Mouse (Mus musculus) lung, embryonic 14.5 days (tissue): Measurements from ENCODE around the gene Riox1. TPM values are rescaled to one million over a fixed set of nuclear protein-coding genes. Genes with fewer than 3 reads are reported as not detected.

Experiments used
- ATAC-seq: fragments of 200-750 bp; cut with Nextera tagmentation; 2 replicates; pipeline ENCODE4 v1.8.0; 2017; ENCODE audit warnings: mild to moderate bottlenecking, moderate TSS enrichment, moderate library complexity; ENCODE audit not compliant: insufficient read depth
- DNase-seq: peaks from one replicate; pipeline ENCODE4 v3.0.0-alpha.2; 2015
- H3K27ac ChIP-seq: fragments of 300-500 bp; sonication (generic); 2 replicates; pipeline ENCODE4 v1.5.1; 2014; ENCODE audit warnings: low read depth, mild to moderate bottlenecking, moderate library complexity
- H3K27me3 ChIP-seq: fragments of 300-500 bp; sonication (generic); 2 replicates; pipeline ENCODE4 v1.6.1; 2014; ENCODE audit warnings: low read length, control low read depth; ENCODE audit not compliant: insufficient read depth
- H3K36me3 ChIP-seq: fragments of 300-500 bp; sonication (generic); 2 replicates; pipeline ENCODE4 v1.6.1; 2014; ENCODE audit warnings: control low read depth; ENCODE audit not compliant: insufficient read depth
- H3K4me1 ChIP-seq: fragments of 300-500 bp; sonication (generic); 2 replicates; pipeline ENCODE4 v1.6.1; 2014; ENCODE audit warnings: antibody characterized with exemption, control low read depth; ENCODE audit not compliant: insufficient read depth
- H3K4me2 ChIP-seq: fragments of 300-500 bp; sonication (generic); 2 replicates; pipeline ENCODE4 v1.6.1; 2014; ENCODE audit warnings: mild to moderate bottlenecking
- H3K4me3 ChIP-seq: fragments of 300-500 bp; sonication (generic); 2 replicates; pipeline ENCODE4 v1.5.1; 2014; ENCODE audit warnings: low read depth, low read length
- H3K9ac ChIP-seq: fragments of 300-500 bp; sonication (generic); 2 replicates; pipeline ENCODE4 v1.6.1; 2014
- H3K9me3 ChIP-seq: fragments of 300-500 bp; sonication (generic); 2 replicates; pipeline ENCODE4 v1.6.1; 2016; ENCODE audit warnings: low read depth, low read length, control low read depth
- CTCF ChIP-seq: IDR thresholded peaks from 2 replicates; pipeline ENCODE4 v1.5.1; 2016; ENCODE audit warnings: antibody characterized with exemption, low read depth
- WGBS: fragments of 180-500 bp; shearing (Covaris S2); extraction: QIAGEN DNeasy Blood & Tissue Kit; methylation state at CpG from one replicate; pipeline ENCODE4 v1.1.7; 2014; 5-methylcytosine and 5-hydroxymethylcytosine counted together
- polyA plus RNA-seq: library from polyadenylated mRNA; unstranded; fragments of >200 nt; fragmentation: Nextera tagmentation; extraction: Ambion mirVana; gene quantifications from 2 replicates; pipeline ENCODE4 v1.2.1, GENCODE M21; 2014

Gene Riox1
- polyA plus RNA-seq, 1 experiment from 2014 or later = 18.6 TPM

DNA sequence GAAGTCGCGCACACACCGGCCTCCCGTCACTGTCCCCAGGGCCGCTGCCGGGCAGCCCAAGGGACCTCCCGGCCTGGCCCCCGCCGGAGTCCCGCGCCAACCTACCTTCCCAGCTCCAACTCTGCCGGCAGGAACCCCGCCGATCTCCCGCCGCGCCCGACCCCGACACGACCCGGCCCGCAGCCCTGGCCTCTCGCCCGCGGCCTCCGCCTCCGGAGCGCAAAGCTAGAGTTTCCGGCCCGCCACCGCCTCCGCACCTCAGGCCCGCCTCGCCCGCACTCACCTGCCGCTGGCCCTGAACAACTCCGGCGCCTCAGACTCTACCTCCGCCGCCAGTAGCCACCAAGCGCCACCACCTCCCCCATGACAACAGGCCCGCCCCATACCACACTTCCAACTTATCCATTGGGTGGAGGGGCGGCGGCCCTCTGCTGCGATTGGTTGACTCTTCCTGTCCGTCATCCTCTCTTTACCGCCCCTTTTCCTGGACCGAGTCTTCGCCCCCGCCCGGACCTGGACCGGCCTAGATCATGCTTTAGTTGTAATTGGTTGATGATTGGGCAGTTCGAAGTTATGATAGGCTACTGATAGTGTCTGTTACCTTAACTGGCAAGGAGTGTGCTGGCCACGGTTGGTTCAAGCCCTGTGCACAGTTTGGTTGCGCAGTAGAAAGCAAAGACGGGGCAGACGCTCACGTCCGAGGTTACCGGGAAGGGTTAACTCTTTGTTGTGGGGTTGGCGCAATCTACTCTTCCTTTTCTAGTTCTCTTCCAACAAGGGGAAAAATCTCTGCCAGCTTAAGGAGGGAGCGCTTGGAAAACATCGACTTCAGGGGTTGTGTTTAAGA is 28.6 kb upstream of the Riox1 start, which contains the start of gene Numb:
Gene Numb (minus strand): TSS at position 400 of the 847 bp plus-strand sequence.
- WGBS = under 1% methylated on average over 62 of the region's 63 CpGs
- Histone ChIP-seq H3K4me2 (peak within 1 kb of the TSS; percentile 86), H3K4me3 (peak within 1 kb of the TSS; percentile 96), H3K9me3 (no peaks in the 10 kb centered on the region), H3K27ac (peak within 1 kb of the TSS; percentile 93), H3K9ac (peak within 1 kb of the TSS; percentile 88), H3K36me3 (no peaks in the 10 kb centered on the region), H3K4me1 (peaks cover 11% of the 10 kb centered on the region), H3K27me3 (no peaks in the 10 kb centered on the region)
- no peak for TF ChIP-seq CTCF
- DNase-seq (peak; percentile 98), ATAC-seq (peak; percentile 100)

- H3K9me3 ChIP-seq = no peaks in the 10 kb centered on the region
- ATAC-seq (no peak), DNase-seq (no peak)
- peaks cover 11% of the 10 kb centered on the region for H3K4me1 ChIP-seq
- H3K4me2 ChIP-seq = peak overlapping the region; percentile 66
- H3K36me3 ChIP-seq = no peaks in the 10 kb centered on the region
- TF ChIP-seq CTCF = no peak
- H3K27ac ChIP-seq = peak overlapping the region; percentile 84
- H3K9ac ChIP-seq = peak overlapping the region; percentile 63
- H3K27me3 ChIP-seq = no peaks in the 10 kb centered on the region
- peak overlapping the region; percentile 96 for H3K4me3 ChIP-seq
- WGBS = 21% methylated on average over 8 of the region's 8 CpGs
These were observed 27.5 kb upstream of the Riox1 start for GRCm38 (mm10) chr12:83922724-83923485.

GRCm38 (mm10) chr12:83923486-83923859 is 26.9 kb upstream of the Riox1 start:
- no peaks in the 10 kb centered on the region for H3K36me3 ChIP-seq
- H3K27ac ChIP-seq = no peak overlapping the region
- DNase-seq = no peak

GRCm38 (mm10) chr12:83924332-83924731 is 26.1 kb upstream of the Riox1 start:
- no peak for DNase-seq
- 56% methylated on average over 3 of the region's 3 CpGs for WGBS
- Histone ChIP-seq H3K9ac (no peak overlapping the region), H3K27me3 (no peaks in the 10 kb centered on the region), H3K4me3 (no peak overlapping the region), H3K36me3 (no peaks in the 10 kb centered on the region), H3K4me1 (peaks cover 11% of the 10 kb centered on the region), H3K9me3 (no peaks in the 10 kb centered on the region), H3K27ac (no peak overlapping the region), H3K4me2 (no peak overlapping the region)
- TF ChIP-seq CTCF = no peak
- ATAC-seq = no peak

More at GRCm38 (mm10) chr12:83923486-83923859, 26.9 kb upstream of the Riox1 start:
- ATAC-seq = no peak
- no peak overlapping the region for H3K4me3 ChIP-seq
- 62% methylated on average over 1 of the region's 1 CpGs for WGBS
- H3K9me3 ChIP-seq = no peaks in the 10 kb centered on the region
- H3K4me2 ChIP-seq = peak overlapping the region; percentile 66
- no peak for TF ChIP-seq CTCF
- H3K9ac ChIP-seq = no peak overlapping the region
- H3K4me1 ChIP-seq = peaks cover 11% of the 10 kb centered on the region
- H3K27me3 ChIP-seq = no peaks in the 10 kb centered on the region

DNA sequence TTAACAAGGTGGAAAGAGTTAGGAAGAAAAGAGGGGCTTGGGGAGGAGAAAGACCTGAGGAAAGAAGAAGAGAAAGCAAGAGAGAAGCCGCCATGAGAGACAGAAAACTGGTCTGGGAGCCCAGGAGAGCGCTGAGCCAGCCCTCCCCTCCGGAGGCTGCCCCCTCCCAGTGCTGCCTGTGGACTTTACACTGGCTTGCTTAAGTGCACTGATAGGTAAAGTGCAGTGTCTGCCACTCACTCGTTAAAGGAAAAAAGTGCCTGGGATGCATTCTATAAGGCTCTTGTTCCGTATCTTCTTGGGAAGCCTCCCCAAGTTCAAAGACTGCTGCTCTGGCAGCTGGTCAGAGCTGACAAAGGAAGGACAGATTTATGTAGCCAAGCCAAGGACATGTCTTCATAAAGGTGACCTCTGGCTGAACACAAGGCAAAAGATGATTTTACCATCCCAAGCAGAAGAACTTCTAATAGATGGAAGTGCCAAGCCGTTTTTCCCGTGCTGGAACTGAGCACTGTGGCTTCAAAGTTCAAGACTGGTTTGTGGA is 25.2 kb upstream of the Riox1 start:
- 46% methylated on average over 7 of the region's 7 CpGs for WGBS
- Histone ChIP-seq H3K27ac (no peak overlapping the region), H3K9me3 (no peaks in the 10 kb centered on the region), H3K4me2 (no peak overlapping the region), H3K9ac (no peak overlapping the region), H3K4me3 (no peak overlapping the region), H3K4me1 (peaks cover 9% of the 10 kb centered on the region), H3K27me3 (no peaks in the 10 kb centered on the region), H3K36me3 (no peaks in the 10 kb centered on the region)
- no peak for ATAC-seq
- DNase-seq = peak; percentile 11
- no peak for TF ChIP-seq CTCF

GRCm38 (mm10) chr12:83926061-83926460 is 24.3 kb upstream of the Riox1 start:
- 42% methylated on average over 2 of the region's 2 CpGs for WGBS
- Histone ChIP-seq H3K36me3 (no peaks in the 10 kb centered on the region), H3K9ac (no peak overlapping the region), H3K4me1 (peaks cover 4% of the 10 kb centered on the region; the same call in 1 of the 2 replicates), H3K27me3 (no peaks in the 10 kb centered on the region), H3K4me2 (no peak overlapping the region), H3K9me3 (no peaks in the 10 kb centered on the region), H3K4me3 (no peak overlapping the region), H3K27ac (no peak overlapping the region)
- no peak for TF ChIP-seq CTCF
- DNase-seq (peak; percentile 53), ATAC-seq (no peak)

DNA sequence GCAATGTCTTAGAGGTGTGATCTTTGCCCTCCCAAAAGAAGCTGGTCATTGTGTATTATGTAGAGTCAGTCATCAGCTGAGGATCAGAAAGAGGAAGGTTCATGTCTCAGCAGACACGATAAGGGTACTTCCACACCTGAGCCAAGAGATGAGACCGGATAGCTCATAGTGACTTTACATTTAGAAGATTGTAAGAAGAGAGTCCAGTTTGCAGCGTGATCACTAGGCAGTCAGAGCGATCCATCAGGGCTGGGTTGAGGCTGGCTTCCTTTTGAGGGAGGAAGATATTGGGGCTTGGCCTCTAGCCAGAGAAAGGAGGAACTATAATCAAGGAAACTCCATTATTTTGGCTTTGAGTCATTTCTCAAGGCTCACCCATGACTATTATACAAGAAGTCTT is 22.7 kb upstream of the Riox1 start:
- no peak overlapping the region for H3K4me2 ChIP-seq
- ATAC-seq (0 out of 2 replicates have a peak, but pooled peaks have one; percentile 49), DNase-seq (peak; percentile 56)
- peaks cover 4% of the 10 kb centered on the region; the same call in 1 of the 2 replicates for H3K4me1 ChIP-seq
- 68% methylated on average over 4 of the region's 4 CpGs for WGBS
- H3K4me3 ChIP-seq = no peak overlapping the region
- no peaks in the 10 kb centered on the region for H3K9me3 ChIP-seq
- H3K9ac ChIP-seq = no peak overlapping the region
- H3K36me3 ChIP-seq = no peaks in the 10 kb centered on the region
- H3K27me3 ChIP-seq = no peaks in the 10 kb centered on the region
- H3K27ac ChIP-seq = no peak overlapping the region
- no peak for TF ChIP-seq CTCF
